Mouse (Mus musculus) limb, embryonic 10.5 days (tissue): ENCODE results near the gene Ica1. TPM values are rescaled to one million over a fixed set of nuclear protein-coding genes. Genes with fewer than 3 reads are reported as not detected.

Experiments
- DNase-seq: peaks from one replicate; pipeline ENCODE4 v3.0.0-alpha.2; 2017; ENCODE audit warnings: low spot score
- H3K27ac ChIP-seq: fragments of 300-500 bp; sonication (generic); 2 replicates; pipeline ENCODE4 v1.5.1; 2016; ENCODE audit warnings: mild to moderate bottlenecking
- H3K27me3 ChIP-seq: fragments of 300-500 bp; sonication (generic); 2 replicates; pipeline ENCODE4 v1.6.1; 2016; ENCODE audit warnings: low read depth, mild to moderate bottlenecking; ENCODE audit not compliant: poor library complexity, severe bottlenecking
- H3K36me3 ChIP-seq: fragments of 300-500 bp; sonication (generic); 2 replicates; pipeline ENCODE4 v1.6.1; 2016; ENCODE audit warnings: mild to moderate bottlenecking, moderate library complexity
- H3K4me1 ChIP-seq: fragments of 300-500 bp; sonication (generic); 2 replicates; pipeline ENCODE4 v1.6.1; 2016
- H3K4me3 ChIP-seq: fragments of 300-500 bp; sonication (generic); 2 replicates; pipeline ENCODE4 v1.5.1; 2016; ENCODE audit warnings: mild to moderate bottlenecking, moderate library complexity
- H3K9me3 ChIP-seq: fragments of 300-500 bp; sonication (generic); replicated peaks from 2 replicates; pipeline ENCODE4 v1.6.1; 2016; ENCODE audit warnings: mild to moderate bottlenecking
- WGBS: fragments of 180-500 bp; shearing (Covaris S2); methylation state at CpG from one replicate; pipeline ENCODE4 v1.1.7; 2016; 5-methylcytosine and 5-hydroxymethylcytosine counted together
- polyA plus RNA-seq: library from polyadenylated mRNA; unstranded; fragments of >200 nt; fragmentation: Nextera tagmentation; extraction: Ambion mirVana; gene quantifications from 2 replicates; pipeline ENCODE4 v1.2.1, GENCODE M21; 2016

The Ica1 gene
- polyA plus RNA-seq, 1 experiment from 2014 or later, result 17.1 TPM

DNA sequence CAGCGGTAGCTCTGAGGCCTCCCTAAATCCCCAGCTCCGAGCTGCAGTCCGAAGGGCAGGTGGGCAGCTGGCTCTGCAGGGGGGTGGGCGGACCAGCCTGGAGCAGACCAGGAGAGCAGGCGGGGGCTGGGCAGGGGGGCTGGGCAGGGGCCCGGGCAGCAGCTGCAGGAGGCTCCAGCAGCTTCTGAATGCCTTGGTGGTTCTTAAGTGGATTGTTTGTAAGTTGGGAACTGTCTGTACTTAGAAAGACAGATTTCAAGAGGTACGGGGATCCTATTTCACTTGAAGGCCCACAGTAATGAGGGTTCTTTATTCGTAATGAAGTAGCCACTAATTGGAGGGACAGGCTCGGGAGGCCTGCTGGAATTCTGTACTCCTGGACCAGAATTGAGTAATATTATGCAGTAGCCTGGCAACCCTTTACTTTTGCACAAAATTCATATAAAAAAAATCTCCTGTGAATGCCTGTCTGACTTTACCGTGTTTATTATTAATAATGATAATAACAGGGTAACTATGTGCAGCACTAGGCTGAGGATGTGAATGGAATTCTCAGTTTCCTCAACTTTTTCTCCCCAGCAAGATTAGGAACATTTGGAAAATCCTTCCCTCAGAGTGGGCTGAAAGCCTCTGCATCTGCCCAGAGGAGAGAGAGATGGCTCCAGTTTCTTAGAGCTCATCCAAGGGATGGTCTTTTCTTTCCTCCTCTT is 84.2 kb downstream of the Ica1 start:
- H3K36me3 ChIP-seq, result no peaks in the 10 kb centered on the region
- no peaks in the 10 kb centered on the region for H3K9me3 ChIP-seq
- 10% methylated on average over 10 of the region's 10 CpGs for WGBS
- H3K4me1 ChIP-seq, result peaks cover 38% of the 10 kb centered on the region
- no peak overlapping the region for H3K4me3 ChIP-seq
- DNase-seq, result peak; percentile 74
- H3K27ac ChIP-seq, result peak overlapping the region; percentile 87
- no peaks in the 10 kb centered on the region for H3K27me3 ChIP-seq

DNA sequence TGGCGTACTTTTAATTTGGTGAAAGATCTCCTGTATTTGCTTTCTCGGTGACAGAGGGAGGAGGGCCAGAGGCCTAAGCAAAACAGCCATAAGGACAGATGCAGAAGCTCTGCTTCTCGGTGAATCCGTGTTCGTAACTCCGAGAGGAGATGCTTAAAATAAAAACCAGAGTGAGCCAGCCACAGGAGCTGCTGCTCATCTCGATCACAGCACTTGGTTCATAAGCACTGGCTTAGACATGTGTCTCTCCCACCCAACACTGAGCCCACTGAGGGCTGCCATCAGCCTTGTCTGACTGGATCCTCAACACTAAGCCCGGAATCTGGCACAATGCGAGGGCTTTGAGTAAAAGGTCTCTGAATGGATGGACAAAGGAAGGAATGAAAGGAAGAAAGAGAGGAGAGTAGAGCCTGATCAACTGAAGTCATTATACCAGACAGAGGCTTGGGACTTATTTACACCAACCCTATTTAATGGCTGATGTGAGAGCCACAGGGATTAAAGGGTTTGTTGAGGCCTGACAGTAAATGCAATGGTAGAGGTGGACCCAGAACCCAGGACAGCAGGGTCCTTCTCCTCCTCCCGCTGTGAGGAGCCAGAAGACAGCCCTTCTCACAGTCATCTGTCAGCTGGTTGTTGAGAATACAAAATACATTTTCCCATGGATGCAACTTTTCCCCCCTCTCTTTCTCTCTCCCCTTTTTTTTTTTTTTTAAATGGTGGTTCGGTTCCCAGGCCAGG is 85.0 kb downstream of the Ica1 start:
- Histone ChIP-seq H3K36me3 (no peaks in the 10 kb centered on the region), H3K27ac (peak overlapping the region; percentile 87), H3K4me1 (peaks cover 38% of the 10 kb centered on the region), H3K9me3 (no peaks in the 10 kb centered on the region), H3K27me3 (no peaks in the 10 kb centered on the region), H3K4me3 (no peak overlapping the region)
- peak; percentile 30 for DNase-seq
- WGBS, result 64% methylated on average over 11 of the region's 11 CpGs

GRCm38 (mm10) chr6:8691199-8691975 is 86.9 kb downstream of the Ica1 start:
- peak; percentile 20 for DNase-seq
- Histone ChIP-seq H3K36me3 (no peaks in the 10 kb centered on the region), H3K9me3 (no peaks in the 10 kb centered on the region), H3K4me1 (peaks cover 38% of the 10 kb centered on the region), H3K27me3 (no peaks in the 10 kb centered on the region), H3K27ac (no peak overlapping the region), H3K4me3 (no peak overlapping the region)
- whole genome bisulfite sequencing, result 72% methylated on average over 2 of the region's 2 CpGs

DNA sequence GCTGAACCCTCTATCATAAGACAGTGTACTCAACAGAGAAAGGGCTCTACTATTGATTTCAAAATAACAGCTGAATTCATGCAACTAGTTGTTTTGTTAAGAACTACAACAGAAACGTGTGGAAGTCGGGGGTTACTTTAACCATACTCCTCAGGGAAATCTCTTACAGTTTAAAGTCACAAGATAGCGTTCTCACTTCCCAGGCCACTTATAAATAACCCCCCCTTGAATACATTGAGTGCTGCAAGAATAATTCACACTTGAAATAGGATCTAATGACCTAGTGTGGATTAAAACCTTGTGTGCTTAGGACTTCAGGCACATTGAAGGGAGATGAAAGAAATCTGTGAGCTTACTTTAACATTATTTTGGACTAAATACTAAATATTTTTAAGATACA is 87.8 kb downstream of the Ica1 start:
- WGBS, result 70% methylated on average over 3 of the region's 3 CpGs
- peaks cover 38% of the 10 kb centered on the region for H3K4me1 ChIP-seq
- no peaks in the 10 kb centered on the region for H3K9me3 ChIP-seq
- H3K36me3 ChIP-seq, result no peaks in the 10 kb centered on the region
- H3K27me3 ChIP-seq, result no peaks in the 10 kb centered on the region
- no peak for DNase-seq
- H3K27ac ChIP-seq, result no peak overlapping the region
- no peak overlapping the region for H3K4me3 ChIP-seq

DNA sequence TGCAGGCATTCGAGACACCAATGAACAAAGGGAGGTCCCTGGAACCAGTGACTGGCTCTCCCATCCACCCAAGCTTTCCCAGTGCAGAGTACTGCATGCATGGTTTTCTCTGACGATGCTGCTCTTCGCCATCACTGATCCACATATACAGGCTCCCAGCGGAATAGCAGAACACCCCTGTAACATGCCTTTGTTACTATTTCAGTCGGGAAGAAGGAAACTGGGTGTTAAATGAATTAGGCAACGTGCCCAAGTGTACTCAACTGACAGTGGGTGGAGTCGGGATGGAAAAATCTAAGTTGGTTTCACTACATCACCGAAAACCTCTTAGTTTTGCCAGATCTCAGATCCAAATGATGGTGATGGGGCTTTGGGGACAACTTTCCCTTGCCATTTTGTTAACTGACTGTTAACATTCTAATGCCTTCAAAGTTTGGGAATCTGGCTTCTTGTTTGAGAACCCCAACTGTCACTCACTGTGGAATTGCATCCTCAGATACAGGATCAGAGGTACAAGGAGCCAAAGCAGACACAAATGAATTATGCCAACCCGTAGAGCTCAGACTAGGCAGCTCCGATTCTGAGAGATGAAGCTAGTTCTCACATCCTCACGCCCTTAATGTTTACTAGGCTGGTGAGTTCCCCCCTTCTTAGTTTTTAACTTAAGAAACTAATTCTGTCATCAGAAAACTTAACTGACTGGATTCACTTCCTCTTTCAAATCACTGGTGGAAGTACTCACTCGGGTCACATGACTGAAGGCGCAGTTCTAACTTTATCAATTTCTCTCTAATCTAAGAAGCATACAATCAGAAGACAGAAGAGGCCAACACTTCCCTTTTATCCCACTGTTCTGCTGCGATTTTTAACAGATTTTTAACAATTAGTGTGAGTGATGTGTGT is 91.4 kb downstream of the Ica1 start:
- H3K9me3 ChIP-seq, result no peaks in the 10 kb centered on the region
- 0 out of 2 replicates have a peak, but pooled peaks cover 7% of the 10 kb centered on the region for H3K4me1 ChIP-seq
- 93% methylated on average over 14 of the region's 14 CpGs for WGBS
- H3K27me3 ChIP-seq, result no peaks in the 10 kb centered on the region
- peak; percentile 14 for DNase-seq
- H3K4me3 ChIP-seq, result no peak overlapping the region
- no peaks in the 10 kb centered on the region for H3K36me3 ChIP-seq
- no peak overlapping the region for H3K27ac ChIP-seq

DNA sequence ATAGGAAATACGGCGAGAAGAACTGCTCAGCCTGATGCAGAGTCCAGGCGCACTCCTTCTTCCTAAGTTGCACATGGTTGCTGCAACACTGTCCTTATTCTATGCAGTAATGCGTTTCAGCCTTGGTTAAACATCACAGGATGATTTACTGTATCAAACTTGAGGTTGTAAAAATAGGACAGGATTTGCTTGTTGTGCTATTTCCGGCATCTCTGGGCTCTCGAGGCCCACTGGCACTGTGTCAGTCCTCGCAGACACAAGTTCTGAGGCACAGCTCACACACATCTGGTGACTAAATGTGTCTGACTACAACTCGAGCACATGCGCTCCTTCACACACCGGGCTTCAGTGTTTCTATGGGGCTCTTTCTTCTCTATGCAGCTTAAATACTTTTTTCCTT is 94.9 kb downstream of the Ica1 start:
- 93% methylated on average over 10 of the region's 10 CpGs for WGBS
- no peaks in the 10 kb centered on the region for H3K36me3 ChIP-seq
- H3K27me3 ChIP-seq, result no peaks in the 10 kb centered on the region
- no peaks in the 10 kb centered on the region for H3K9me3 ChIP-seq
- DNase-seq, result peak; percentile 19
- H3K4me3 ChIP-seq, result no peak overlapping the region
- no peak overlapping the region for H3K27ac ChIP-seq
- H3K4me1 ChIP-seq, result no peaks in the 10 kb centered on the region

DNA sequence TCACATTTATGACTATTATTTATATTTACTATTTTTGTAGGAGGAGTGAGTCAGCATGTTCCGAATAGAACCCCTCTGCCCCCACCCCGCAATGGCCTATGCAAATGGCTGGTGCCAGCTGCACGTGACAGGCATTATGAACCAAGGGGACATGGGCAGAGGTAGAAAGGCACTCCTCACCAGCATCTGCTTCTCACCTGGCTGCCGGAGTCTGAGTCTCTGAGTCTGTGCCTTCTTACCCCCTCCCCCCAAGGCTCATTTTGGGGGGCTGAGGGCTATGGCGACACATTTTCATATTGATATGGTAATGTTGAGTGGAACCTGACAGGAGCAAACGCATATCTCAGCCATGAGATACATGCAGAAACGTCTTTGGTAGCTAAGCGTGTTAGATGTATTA is 97.4 kb downstream of the Ica1 start:
- WGBS, result 90% methylated on average over 8 of the region's 8 CpGs

GRCm38 (mm10) chr6:8673013-8673412 is 105.3 kb downstream of the Ica1 start:
- Histone ChIP-seq H3K27me3 (no peaks in the 10 kb centered on the region), H3K4me3 (no peak overlapping the region), H3K36me3 (no peaks in the 10 kb centered on the region), H3K4me1 (no peaks in the 10 kb centered on the region), H3K9me3 (no peaks in the 10 kb centered on the region), H3K27ac (no peak overlapping the region)
- no peak for DNase-seq
- 92% methylated on average over 4 of the region's 4 CpGs for WGBS

More for the DNA sequence above, 97.4 kb downstream of the Ica1 start:
- no peak overlapping the region for H3K27ac ChIP-seq
- peak; percentile 21 for DNase-seq
- no peaks in the 10 kb centered on the region for H3K36me3 ChIP-seq
- no peaks in the 10 kb centered on the region for H3K4me1 ChIP-seq
- H3K4me3 ChIP-seq, result no peak overlapping the region
- H3K9me3 ChIP-seq, result no peaks in the 10 kb centered on the region
- no peaks in the 10 kb centered on the region for H3K27me3 ChIP-seq

DNA sequence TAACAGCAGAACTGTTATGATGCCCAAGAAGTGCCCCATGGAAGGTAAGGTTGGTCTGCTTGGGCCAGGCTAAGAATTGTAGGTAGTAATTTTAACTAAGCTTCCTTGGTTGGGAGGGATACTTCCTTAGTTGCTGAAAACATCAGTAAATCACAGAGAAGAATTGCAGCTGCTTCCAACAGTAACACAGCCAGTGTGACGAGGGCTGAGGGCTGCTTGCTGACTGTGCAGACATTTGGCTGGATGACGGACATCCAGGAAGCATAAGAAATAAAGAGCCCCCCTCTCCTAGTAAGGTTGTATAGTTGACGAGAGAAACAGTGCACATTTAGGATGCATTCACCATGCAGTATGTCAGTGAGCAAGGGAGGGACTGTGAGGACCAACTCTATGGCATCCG is 108.9 kb downstream of the Ica1 start:
- Histone ChIP-seq H3K9me3 (no peaks in the 10 kb centered on the region), H3K4me3 (no peak overlapping the region), H3K27ac (no peak overlapping the region), H3K4me1 (peaks cover 9% of the 10 kb centered on the region), H3K27me3 (no peaks in the 10 kb centered on the region), H3K36me3 (no peaks in the 10 kb centered on the region)
- 74% methylated on average over 4 of the region's 4 CpGs for WGBS
- no peak for DNase-seq

GRCm38 (mm10) chr6:8668013-8668811 is 110.1 kb downstream of the Ica1 start:
- Histone ChIP-seq H3K4me1 (peaks cover 20% of the 10 kb centered on the region), H3K4me3 (no peak overlapping the region), H3K27ac (no peak overlapping the region), H3K9me3 (no peaks in the 10 kb centered on the region), H3K27me3 (no peaks in the 10 kb centered on the region), H3K36me3 (no peaks in the 10 kb centered on the region)
- DNase-seq, result no peak
- WGBS, result 58% methylated on average over 6 of the region's 6 CpGs

GRCm38 (mm10) chr6:8665786-8666185 is 112.5 kb downstream of the Ica1 start:
- Histone ChIP-seq H3K27ac (0 out of 2 replicates have a peak overlapping the region, but pooled peaks have one; percentile 85), H3K27me3 (no peaks in the 10 kb centered on the region), H3K4me3 (no peak overlapping the region), H3K9me3 (no peaks in the 10 kb centered on the region), H3K4me1 (peaks cover 36% of the 10 kb centered on the region), H3K36me3 (no peaks in the 10 kb centered on the region)
- WGBS, result 94% methylated on average over 5 of the region's 5 CpGs
- no peak for DNase-seq
